Mouse (Mus musculus) c-Kit-positive CD71-negative TER-119-negative erythroid progenitor cells, embryonic 14.5 days (primary cell): ENCODE measurements around the gene Cdh13.

ENCODE experiments used
- DNase-seq: peaks from one replicate; pipeline ENCODE4 v3.0.0-alpha.2; 2013; ENCODE audit warnings: low read depth

Cdh13 gene

DNA sequence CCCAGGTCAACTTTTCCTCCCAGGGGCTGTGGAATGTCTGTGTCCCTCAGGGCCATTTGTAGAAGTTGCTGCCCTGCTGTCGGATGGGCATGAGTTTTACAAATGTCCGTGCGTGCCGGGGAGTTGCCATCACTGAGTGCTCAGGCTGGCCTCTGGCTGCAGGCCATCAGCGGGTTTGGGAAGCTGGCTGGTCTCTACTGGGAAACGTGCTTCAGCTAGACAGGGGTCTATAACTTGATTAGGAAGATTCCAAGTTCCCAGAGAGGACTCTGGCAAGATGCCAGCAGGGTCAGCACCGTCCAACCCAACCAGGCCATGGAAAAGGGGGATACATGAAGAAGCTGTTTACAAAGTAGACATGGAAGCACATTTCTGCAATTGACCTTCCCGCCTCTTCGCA lies 163.0 kb downstream of the Cdh13 start:
- DNase-seq: no peak

DNA sequence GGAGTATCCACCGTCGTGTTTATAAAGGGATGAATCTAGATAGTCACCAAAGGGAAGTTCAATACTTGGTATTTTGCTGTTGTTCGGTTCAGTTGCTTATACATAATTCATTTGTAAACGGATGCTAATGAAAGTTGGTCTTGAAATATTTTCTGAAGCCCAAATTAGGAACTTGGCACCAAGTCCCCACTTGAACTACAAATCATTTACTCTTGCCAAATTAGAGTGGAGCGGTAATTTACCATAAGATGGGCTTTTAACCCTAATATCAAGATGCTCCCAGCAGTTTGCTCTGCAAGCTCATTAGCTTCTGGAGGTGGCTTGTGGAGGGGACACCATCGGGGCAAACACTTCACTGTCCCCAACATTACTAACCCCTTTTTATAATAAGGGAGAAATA lies 164.5 kb downstream of the Cdh13 start:
- DNase-seq: no peak

DNA sequence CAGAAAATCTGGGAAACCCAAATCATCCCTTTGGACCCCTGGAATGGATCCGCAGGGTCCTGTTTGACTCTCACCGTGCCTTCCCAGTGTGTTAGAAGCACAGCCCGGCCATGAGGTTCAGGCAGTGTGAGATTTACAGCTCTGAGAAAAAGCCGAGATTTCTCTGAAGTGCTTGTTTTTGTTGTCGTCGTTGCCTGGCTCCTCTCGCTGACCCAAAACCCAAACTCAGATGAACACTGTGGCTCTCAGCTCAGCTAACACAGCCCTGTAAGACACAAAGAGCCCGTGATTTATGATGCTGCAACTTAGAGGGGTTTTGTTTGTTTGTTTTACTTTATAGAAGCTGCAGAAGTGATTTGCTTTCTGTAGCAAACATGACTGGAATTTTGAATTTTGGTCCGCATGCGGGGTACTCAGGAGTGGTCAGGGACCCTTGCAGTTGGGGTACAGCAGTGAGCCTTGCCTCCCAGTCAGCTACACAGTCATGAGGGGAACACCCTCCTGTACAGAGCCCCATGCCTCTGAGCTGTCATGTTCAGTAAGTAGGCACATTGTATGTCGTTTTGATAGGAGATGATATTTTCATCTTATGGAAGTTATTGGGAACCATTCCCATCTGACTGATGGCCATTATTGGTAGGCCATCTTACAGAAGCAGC lies 169.0 kb downstream of the Cdh13 start:
- DNase-seq: no peak

DNA sequence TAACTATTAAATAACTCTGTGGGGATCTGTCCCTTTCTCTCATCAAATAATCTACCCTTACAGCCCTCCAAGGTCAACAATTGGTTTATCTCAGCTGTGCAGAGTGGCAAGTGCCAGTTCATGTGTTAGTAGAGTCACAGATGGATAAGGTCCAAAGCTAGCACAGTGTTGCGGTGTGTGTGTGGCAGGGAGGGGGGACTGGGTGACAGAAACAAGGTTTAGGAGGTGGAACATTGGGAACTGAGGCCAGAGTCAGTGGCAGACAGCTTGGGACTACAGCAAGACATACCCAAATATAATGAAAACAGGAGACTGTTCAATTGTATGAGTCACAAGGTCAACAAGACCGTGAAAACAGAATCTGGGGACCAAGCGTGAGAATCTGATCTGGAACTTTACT lies 171.7 kb downstream of the Cdh13 start:
- no peak for DNase-seq

DNA sequence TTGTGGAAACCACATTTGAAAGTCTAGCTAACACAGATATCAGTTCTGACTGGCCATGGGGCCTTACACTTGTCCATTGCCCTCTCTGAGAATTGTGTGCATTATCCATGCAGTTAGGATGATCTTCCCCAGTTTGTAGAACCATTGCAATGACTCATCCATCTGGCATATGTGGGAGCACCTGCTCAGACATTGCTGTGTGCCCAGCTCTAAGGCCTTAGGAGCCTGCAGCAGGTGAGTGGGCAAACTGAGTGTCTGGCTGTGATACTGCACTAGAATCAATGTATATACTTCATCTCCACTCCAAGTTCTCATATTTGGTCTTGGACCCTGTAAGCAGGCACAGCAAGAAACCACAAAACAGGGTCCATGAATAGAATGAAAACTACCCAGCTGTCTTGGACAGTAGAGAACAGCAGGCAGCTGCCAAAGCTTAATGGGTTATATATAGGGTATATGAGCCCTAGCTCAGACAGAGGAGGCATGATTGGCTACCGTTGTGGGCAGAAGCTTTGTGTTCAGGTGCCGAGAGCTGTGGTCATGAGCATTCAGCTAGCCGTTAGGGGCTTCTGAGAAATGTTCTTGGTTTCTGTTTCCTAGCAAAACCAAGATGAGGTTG lies 181.9 kb downstream of the Cdh13 start:
- DNase-seq: no peak

DNA sequence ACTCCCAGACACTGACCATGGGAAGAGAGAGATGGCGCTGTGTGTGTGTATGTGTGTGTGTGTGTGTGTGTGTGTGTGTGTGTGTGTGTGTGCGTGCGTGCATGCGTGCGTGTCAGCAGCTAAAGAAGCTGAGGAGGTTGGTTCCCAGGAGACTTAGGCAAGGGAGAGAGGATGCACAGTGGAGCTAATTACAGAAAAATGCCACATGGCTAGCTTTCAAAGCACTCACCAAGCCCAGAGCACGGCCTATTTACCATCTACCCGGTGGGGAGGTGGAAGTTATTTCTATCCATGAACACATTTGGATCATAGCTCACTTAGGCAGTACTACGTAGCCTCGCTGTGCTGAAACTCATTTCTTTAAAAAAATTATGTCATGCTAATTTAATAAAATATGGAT lies 194.1 kb downstream of the Cdh13 start:
- no peak for DNase-seq

DNA sequence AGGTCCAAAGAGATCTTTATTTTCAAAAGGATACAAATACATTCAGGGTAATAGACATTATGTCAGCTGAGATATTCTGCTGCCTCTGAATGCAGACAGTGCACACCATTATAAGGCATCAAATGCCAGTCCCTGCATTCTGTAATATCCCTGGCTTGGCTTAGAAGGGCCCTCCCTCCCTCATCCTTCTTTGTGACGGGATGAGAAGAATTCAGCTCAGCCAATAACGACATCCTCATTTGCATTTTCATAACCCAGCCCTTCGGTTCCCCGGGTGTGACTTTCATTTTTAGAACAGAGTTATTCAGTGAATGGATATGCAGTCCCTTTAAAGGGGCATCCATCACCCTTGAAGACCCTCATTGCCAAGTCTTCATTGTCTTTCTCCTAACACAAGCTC lies 205.2 kb downstream of the Cdh13 start:
- no peak for DNase-seq

DNA sequence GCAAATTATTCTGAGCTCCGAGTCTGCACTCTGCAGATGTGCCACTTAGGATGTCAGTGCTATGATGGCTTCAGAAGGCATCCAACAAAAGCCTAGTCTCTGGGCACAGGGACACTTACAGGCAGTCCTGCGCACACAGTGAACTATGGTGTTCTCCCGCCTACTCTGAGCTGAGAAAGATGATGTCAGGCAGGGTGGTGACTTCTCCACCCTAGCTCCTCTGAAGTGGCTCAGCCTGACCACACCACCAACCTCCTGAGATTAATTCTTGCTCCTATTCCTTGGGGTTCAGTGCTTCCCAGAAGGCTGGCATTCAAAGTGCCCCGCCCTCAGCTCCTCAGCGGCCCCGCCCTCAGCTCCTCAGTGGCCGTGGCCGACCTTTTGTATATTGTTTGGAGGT lies 219.0 kb downstream of the Cdh13 start:
- no peak for DNase-seq

DNA sequence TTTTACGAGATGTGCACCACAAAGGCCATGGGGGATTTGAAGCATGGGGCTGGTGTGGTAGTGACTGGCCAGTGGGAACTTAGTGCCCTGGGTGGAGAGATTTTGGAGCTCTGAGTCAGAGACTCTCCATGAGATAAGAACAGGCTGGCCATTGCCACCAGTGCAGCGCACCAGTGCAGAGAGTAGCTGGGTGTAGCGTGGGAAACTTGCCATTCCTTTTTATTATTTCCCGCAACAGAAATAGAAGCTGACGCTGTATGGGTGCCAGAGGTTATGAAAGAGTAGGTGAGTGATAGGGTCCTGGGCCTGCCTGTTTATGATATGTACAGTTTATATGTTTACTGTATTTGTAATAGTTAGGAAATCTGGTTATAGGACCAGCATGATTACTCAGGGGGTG lies 225.9 kb downstream of the Cdh13 start:
- no peak for DNase-seq

DNA sequence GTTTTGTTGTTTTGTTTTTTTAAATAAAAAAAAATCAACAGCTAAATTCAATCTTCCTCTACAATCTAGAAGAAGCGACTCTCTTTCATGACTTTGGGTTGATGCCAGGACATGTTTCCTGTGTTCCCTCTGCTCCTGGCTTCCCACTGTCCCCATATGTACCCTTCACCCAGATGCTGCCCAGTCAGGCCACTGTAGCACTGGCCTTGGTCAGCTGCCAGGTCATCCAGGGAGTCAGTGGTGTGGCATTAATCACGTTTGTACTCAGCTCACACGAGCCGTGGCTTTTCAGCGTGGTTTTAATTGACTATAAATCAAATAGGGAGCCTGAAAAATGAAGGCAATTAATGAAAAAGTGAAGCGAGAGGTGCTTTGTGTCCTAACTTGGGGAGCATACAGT lies 229.7 kb downstream of the Cdh13 start:
- no peak for DNase-seq

DNA sequence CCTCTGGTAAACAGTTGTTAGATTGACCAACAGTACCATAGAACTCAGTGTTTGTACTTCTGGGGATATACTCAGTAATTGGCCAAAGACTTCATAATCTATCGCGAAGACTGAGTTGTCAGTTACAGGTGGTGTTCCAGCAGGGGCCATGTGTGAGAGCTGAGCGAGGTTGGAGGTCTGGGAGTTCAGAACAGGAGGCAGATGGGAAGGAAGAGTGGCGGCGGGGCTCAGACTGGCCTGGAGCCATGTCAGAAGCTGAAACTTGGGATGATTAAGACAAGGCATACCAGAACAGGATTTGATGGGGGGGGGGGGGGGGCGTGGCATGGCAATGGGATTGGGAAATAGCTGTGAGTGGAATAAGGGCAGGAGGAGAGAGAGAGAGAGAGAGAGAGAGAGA lies 232.1 kb downstream of the Cdh13 start:
- no peak for DNase-seq

DNA sequence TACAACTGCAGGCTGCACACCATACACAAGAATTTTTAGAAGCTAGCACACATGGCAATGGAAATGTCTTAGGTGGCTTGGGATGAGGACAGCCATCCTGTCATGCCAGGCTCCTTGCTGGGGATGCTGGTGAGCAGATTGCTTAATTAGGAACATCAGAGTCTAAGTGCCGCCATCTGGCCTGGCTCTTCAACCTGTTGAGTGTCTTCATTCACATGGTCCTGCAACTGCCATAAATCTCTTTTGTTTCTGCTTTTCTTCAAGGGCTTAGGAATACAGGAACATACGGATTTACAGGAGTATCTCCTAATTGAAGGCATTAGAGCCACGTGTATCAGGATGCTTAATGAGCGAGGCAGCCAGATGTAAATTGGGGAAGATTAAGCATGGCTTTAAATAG lies 233.5 kb downstream of the Cdh13 start:
- no peak for DNase-seq

DNA sequence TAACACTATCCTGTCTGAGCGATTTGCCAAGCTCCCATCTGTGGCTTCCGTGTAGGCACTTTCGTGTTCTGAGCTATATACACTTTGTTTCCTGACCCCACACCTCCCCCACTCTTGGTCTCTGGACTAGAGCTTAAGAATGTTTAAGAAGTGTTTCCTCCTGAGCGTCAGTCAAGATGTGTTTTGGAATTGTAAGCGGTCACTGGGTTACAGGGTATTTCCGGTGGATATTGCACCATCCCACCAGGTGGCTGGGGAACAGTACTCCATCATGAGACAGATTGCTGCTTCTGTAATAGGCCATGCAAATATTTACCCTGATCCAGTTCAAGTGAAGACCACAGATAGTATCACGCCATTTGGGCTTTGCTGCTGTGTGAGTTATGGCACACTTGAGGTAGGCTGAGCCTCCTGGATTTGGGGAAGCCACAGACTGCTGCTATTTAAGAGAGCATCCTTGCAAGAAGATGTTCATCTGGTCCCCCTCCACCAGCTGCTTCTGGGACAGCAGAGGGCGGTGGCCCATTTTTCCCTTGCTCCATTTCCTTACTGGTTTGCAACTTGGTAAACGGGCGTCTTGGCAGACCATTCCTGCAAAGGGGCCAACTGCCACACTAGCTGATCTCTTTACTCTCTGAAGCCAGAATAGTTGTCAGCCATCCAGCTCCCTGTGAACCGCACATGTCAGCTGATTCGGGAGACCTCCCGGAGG lies 234.7 kb downstream of the Cdh13 start:
- DNase-seq: no peak

DNA sequence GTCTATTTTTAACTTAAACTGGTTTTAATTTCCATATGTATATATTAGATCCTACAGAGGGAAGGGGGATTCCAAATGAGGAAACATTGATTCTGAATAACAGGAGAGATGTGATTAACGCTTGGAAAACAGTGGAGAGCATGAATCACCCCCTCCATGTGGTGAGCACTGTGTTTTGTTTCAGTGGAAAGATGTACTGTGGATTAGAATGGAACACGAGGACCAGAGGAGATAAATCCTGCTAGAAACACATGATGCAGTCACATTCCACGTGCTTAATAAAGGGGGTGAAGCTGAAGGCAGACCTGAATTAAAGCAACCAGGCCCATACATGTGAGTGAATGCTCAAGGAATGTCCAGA lies 235.2 kb downstream of the Cdh13 start:
- no peak for DNase-seq

DNA sequence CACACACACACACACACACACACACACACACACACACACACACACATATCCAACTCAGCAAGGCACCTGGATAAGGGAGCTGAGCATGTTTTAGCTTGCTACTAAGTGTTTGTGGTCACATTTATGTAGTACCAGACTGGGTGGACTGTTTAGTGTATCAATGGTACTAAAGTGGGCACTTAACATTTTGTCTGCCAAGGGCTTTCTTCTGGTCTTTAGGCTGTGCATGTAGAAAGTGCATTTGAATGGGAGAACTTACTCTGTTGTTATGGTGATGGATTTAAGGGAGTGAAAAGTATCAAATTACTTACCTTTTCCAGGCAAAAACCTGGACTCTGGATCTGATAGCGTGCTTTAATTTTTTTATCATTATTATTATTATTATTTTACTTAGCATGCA lies 240.4 kb downstream of the Cdh13 start:
- DNase-seq: no peak

DNA sequence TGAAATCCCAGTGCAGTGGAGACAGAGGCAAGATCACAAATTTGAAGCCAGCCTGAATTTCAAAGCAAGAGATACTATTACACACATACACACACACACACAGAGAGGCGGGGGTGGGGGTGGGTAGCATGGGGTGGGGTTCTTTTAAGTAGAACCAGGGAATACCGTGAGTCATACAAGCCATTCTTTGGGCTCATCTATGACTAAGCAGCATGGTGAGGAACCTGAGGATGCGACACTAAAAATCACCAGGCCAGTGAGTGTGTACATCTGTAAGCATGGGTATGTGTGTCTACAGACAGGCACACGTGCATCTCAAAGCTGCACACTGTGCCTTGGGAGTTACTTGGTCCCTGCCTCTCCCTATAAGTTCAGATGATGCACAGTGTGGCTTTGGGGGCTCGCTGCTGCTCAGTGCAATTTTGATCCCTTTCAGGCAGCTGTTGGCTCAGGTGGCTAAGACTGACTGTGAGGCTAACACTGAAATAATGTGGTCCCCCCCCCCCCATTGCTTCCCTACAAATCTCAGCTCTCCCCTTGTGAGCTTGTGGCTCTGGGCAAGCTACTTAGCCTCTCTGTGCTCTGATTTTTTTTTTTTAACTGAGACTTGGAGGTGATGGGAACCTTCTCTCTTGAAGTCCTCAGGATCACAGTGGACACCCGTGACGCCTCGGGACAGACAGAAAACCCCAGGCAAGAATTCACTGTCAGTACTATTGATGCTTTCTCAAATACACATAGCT lies 255.5 kb downstream of the Cdh13 start:
- no peak for DNase-seq

DNA sequence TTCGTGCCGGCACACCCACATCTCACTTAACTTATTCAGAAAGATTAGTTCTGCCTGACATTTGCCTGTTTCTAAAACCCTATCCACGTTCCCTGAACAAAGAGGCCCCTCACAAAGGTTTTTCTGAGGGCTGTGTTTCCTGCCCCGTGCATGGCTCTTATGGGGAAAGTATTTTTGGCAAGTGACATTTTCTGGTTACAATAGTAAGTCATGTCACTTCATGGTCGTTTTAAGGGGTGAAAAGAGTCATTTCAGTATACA lies 256.0 kb downstream of the Cdh13 start:
- no peak for DNase-seq

DNA sequence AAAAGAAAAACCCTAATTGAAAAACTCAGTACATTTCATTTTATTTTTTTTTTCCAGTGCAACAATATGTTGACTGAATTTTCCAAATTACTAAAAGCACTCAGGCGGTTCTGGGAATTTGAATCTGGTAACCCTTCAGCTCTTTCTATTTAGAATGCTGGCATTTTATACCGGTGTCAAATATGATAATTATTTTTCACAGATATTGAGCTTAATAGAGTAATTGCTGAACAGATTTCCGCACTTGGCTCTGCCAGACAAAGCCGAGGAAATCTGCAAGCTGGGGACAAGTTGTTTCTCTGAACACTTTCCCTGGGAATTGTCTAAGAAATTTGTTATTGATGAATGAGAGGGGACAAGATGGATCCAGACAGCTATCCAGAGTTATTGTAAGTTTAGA lies 256.4 kb downstream of the Cdh13 start:
- DNase-seq: no peak

DNA sequence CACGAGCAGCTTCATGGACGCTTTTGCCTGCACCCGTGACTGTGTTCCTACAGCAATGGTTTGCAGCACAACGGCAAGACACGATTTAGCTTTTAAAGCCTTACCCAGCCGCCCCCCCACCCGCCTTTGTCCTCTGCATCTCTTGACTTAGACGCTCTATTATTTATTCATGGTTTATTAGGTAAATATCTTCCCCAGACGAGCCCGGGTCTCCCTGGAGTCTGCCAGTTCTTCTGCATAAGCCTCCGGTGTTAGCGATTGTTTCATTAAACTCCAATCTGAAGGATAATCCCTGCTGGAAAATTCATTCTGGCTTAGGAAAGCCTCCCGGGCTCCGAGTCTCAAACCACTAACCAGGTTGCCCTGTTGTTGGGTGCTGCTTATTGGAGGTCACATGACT lies 268.9 kb downstream of the Cdh13 start:
- no peak for DNase-seq

DNA sequence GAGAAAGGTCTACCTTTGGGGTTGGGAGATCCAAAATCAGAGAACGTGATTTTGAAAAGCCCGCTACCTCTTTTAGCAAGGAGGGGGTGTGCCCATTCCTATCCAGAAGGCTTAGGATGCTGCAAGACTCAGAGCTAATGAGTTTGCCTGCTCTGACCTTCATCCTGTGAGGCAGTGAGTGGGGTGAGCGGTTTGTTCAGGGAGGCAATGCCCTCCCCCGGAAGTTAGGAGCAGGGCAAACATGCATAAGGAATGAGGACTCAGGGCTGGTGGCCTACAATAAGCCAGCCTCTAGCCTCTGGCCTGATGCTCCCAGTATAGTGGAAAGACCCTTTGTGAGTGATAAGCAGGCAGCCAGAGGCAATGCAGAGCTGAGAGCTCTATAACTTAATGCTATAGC lies 269.3 kb downstream of the Cdh13 start:
- DNase-seq: no peak

DNA sequence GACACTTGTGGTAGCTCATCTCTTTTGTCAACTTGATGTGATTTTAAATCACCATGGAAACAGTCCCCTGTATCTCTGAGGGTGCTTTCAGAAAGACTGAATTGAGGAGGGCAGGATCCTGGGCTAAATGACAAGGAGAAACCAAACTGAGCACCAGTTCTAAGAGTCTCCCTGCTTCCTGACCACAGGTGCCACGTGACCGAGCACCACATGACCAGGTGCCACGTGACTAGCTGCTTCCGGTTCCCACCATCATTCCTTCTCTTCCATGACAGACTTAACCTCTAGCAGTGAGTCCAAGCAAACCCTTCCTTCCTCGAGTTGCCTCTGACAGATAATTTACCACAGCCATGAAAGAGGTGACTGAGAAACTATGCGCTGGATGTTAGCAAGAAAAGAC lies 280.5 kb downstream of the Cdh13 start:
- DNase-seq: no peak

DNA sequence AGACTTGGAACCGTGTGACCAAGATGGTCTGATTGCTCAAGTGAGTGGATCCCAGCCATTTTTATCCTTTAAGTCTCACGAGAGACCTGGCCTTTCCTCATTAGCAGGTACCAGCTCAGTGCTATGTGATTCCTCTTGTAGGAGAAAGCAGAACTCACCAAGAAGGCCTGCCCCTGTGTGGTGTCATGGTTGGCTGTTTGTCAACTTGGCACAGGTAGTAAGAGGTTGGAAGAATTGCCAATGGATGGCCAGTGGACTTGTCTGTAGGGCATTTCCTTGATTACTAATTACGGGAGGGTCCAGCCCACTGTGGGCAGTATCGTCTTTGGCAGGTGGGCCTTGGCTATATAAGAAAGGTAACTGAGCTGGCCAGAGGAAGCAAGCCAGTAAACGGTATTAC lies 281.7 kb downstream of the Cdh13 start:
- DNase-seq: no peak
